Mouse (Mus musculus) central nervous system, embryonic 14 days (tissue): ENCODE measurements around the gene AI987944. TPM values are rescaled to one million over a fixed set of nuclear protein-coding genes. Genes with fewer than 3 reads are reported as not detected.

ENCODE experiments used
- polyA plus RNA-seq: library from polyadenylated mRNA; depleted of rRNA; stranded (reverse); fragments of >200 nt; gene quantifications from 2 replicates; pipeline ENCODE4 v1.2.3, GENCODE M21; 2012; rRNA removed

The AI987944 gene
- 4.9 TPM in 2 replicates for polyA plus RNA-seq

GRCm38 (mm10) chr7:41393048-41393971 lies at the start of gene AI987944:
TSS of gene AI987944 (minus strand) at chr7:41393379.

Other genes starting within 250 kb of the AI987944 start
- gene Gm5592, start 239.5 kb downstream of the AI987944 start, polyA plus RNA-seq: not detected in 2 replicates
- 0.16 and 0.20 TPM in 2 replicates for gene Vmn2r57, start 55.3 kb upstream of the AI987944 start, polyA plus RNA-seq
- 0.14 and 0.15 TPM in 2 replicates for gene Gm20449, start 106.0 kb upstream of the AI987944 start, polyA plus RNA-seq
- gene AW146154, start 106.5 kb upstream of the AI987944 start, polyA plus RNA-seq: 5.5 and 6.2 TPM in 2 replicates
- gene Gm6871, start 180.3 kb upstream of the AI987944 start, polyA plus RNA-seq: not detected in 2 replicates
- gene 2610021A01Rik, start 205.9 kb upstream of the AI987944 start, polyA plus RNA-seq: 15.0 and 17.8 TPM in 2 replicates
- gene Zfp788, start 239.8 kb upstream of the AI987944 start, polyA plus RNA-seq: 19.9 and 21.4 TPM in 2 replicates